Mouse (Mus musculus) heart, adult 2 months (tissue): ENCODE data around the gene Ubl7.

Source experiments
- CTCF ChIP-seq: fragments of 200-600 bp; IDR thresholded peaks from 2 replicates; pipeline ENCODE4 v1.8.1; 2022; ENCODE audit warnings: antibody characterized with exemption, mild to moderate bottlenecking, moderate library complexity
- EP300 ChIP-seq: fragments of 200-500 bp; IDR thresholded peaks from 2 replicates; pipeline ENCODE4 v1.6.1; 2011; ENCODE audit warnings: low read depth, low read length, control low read depth; ENCODE audit not compliant: insufficient read depth
- POLR2A ChIP-seq: fragments of 200-500 bp; IDR thresholded peaks from 2 replicates; pipeline ENCODE4 v1.6.1; 2011; ENCODE audit warnings: mild to moderate bottlenecking, low read depth, low read length, control low read depth; ENCODE audit not compliant: insufficient read depth

DNA sequence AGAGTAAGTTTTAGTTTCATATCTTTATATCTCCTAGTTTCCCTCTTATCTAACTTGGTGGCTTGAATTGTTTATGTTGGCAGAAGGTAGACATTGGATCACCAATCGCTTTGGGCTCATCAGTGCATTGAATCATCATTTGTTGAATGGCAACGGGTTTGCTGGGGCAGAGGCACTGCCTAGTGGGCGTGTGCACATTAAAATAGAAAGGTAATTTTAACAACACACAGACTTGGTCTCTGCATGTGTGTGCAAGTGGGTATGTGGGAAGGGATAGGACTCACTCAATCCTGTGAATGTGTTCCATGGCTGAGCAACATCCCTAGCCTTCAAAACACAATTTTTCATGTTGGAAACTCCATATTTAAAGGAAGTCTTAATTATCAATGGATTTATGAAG is 35.8 kb upstream of the Ubl7 start:
- TF ChIP-seq CTCF (no peak), EP300 (no peak), POLR2A (no peak)
